Mouse (Mus musculus): ENCODE measurements around the gene Irf8. TPM values are rescaled to one million over a fixed set of nuclear protein-coding genes. Genes with fewer than 3 reads are reported as not detected.

The Irf8 gene
- total RNA-seq, 1 experiment from 2014 or later, result 18.7 TPM

Other genes starting within 250 kb of the Irf8 start
- 24.0 and 46.7 TPM in 2 replicates for gene Gins2, start 147.1 kb upstream of the Irf8 start, total RNA-seq (2017)
- 1.6 TPM in 1 of 2 replicates, not detected in the other for gene 1190005I06Rik, start 88.7 kb upstream of the Irf8 start, total RNA-seq (2017)
- not detected in 2 replicates for gene Gm27021, start 68.3 kb upstream of the Irf8 start, total RNA-seq (2017)
- gene Cox4i1, start 68.1 kb upstream of the Irf8 start, total RNA-seq (2017), result 291 and 395 TPM in 2 replicates
- 34.8 and 40.2 TPM in 2 replicates for gene Emc8, start 67.8 kb upstream of the Irf8 start, total RNA-seq (2017)

All from hematopoietic stem cell, adult 5-6 weeks (primary cell).